In the genomic region with DNA sequence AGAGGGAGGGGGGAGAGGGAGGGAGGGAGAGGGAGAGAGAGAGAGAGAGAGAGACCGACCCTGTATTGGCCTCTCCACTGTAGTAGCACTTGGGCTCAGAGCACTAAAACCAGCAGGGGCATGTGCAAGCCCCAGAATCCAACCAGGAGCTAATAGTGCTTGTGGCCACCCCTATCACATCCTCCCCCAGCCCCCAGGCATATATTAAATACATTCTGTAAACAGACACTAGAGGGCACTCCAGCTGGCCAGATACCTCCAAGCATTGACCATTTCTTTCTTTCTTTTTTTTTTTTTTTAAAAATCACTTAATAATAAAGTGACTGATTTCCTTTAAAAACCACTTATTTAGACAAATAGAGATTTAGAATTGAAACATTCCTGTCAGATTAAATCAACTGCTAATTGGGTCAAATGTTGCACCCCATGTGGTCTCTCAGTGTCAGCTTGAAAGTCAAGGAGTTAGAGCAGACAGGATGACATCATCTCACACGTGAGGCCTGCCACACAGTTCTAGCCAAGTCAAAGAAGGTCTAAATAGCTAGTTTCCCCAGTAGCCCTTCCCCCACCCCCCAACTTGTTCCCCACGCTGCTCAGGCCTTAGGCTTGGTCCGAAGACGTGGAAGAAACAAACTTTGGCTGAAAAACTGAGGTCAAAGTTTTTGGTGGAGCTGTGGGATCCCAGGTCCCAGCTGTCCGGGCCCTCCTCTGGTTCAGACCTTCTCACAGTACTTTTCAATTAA, we compare ENCODE assay signal across 8 mouse cellular contexts.
A peak's percentile ranks its signal among the peaks of the same experiment; 100 is the strongest.
DNase-seq lines count a peak whose midpoint lies in the region; ATAC-seq and TF ChIP-seq lines count a peak whose summit lies in the region.

No protein-coding gene starts in this region.

- peak; percentile 80 for ATAC-seq in neural tube, embryonic 13.5 days (ENCODE audit: low read depth)
- no peak for ATAC-seq in erythroblast, adult 5-6 weeks (replicated peaks; ENCODE audit: low FRiP score, poor library complexity, severe bottlenecking)

- peaks cover 11% of the 10 kb centered on the region for H3K36me3 ChIP-seq in E14TG2a.4 (ENCODE audit: insufficient read depth, low read length)
- H3K36me3 ChIP-seq in neural tube, embryonic 13.5 days, result no peaks in the 10 kb centered on the region

- no peaks in the 10 kb centered on the region for H3K27me3 ChIP-seq in E14TG2a.4 (ENCODE audit: insufficient read depth, low read length)
- no peaks in the 10 kb centered on the region for H3K27me3 ChIP-seq in neural tube, embryonic 13.5 days

- H3K9me3 ChIP-seq in E14TG2a.4 (ENCODE audit: low read length), result no peaks in the 10 kb centered on the region
- H3K9me3 ChIP-seq in neural tube, embryonic 13.5 days, result no peaks in the 10 kb centered on the region

- 16% methylated on average over 6 of the region's 6 CpGs for WGBS in neural tube, embryonic 13.5 days

- peaks cover 51% of the 10 kb centered on the region for H3K4me1 ChIP-seq in E14TG2a.4 (replicated peaks; ENCODE audit: low read depth, low read length)
- H3K4me1 ChIP-seq in neural tube, embryonic 13.5 days (replicated peaks), result peaks cover 64% of the 10 kb centered on the region

- intact Hi-C loops in gastrocnemius, postnatal 14 days (cut with DNase I; ENCODE audit: low total_unique reads), result loop anchor here (2.0 to 10.0 kb wide), 2 partner anchors 129 to 329 kb away; a partner anchor contains a TSS

- peak; percentile 66 for DNase-seq in adrenal gland, postnatal 14 days
- no peak for DNase-seq in adrenal gland, postnatal 25 days
- DNase-seq in gastrocnemius, postnatal 14 days, result peak; percentile 12
- peak; percentile 47 to 51 for DNase-seq in kidney, postnatal 25 days
- DNase-seq in natural killer cell, adult 2 months (ENCODE audit: low spot score in 2 of 2), result no peak

- 0 out of 2 replicates have a peak overlapping the region, but pooled peaks have one; percentile 36 for H3K9ac ChIP-seq in neural tube, embryonic 13.5 days

- TF ChIP-seq CTCF in E14TG2a.4 (conservative IDR thresholded peaks at IDR 0.05; ENCODE audit: low read length), result peak; percentile 46

- H3K4me2 ChIP-seq in neural tube, embryonic 13.5 days, result peak overlapping the region; percentile 21

- peak overlapping the region; percentile 61 for H3K27ac ChIP-seq in neural tube, embryonic 13.5 days (replicated peaks)

- no peak overlapping the region for H3K4me3 ChIP-seq in E14TG2a.4 (replicated peaks; ENCODE audit: low read length)
- no peak overlapping the region for H3K4me3 ChIP-seq in neural tube, embryonic 13.5 days

Comparison
In these comparisons a context has a peak if more than half of its experiments do, and no peak if none do; other contexts are left out.
1. DNase-seq: peak in adrenal gland, postnatal 14 days (single experiment), gastrocnemius, postnatal 14 days (single experiment) and kidney, postnatal 25 days (2 of 2); none in adrenal gland, postnatal 25 days (single experiment) and natural killer cell, adult 2 months (0 of 2).